Mouse (Mus musculus): Measurements from ENCODE around the gene Sox2. TPM values are rescaled to one million over a fixed set of nuclear protein-coding genes. Genes with fewer than 3 reads are reported as not detected.

Gene Sox2
- polyA plus RNA-seq, 1 experiment: not detected

- peaks cover 64% of the 10 kb centered on the region for H3K27me3 ChIP-seq (ENCODE audit: control insufficient read depth, insufficient read depth, low read length)
- 15% methylated on average over 6 of the region's 6 CpGs for WGBS
- peaks cover 8% of the 10 kb centered on the region for H3K4me1 ChIP-seq (ENCODE audit: control insufficient read depth, insufficient read depth, insufficient read length, low read length)
- H3K4me3 ChIP-seq (ENCODE audit: low read depth, low read length): no peak overlapping the region
- H3K36me3 ChIP-seq (ENCODE audit: control insufficient read depth, insufficient read depth, low read length): no peaks in the 10 kb centered on the region
- TF ChIP-seq POLR2A (IDR thresholded peaks at IDR 0.05; ENCODE audit: low read depth, low read length): no peak
- no peak for TF ChIP-seq CTCF (IDR thresholded peaks at IDR 0.05; ENCODE audit: extremely low read depth, insufficient read length, insufficient replicate concordance, low read depth, low read length)
- no peak overlapping the region for H3K27ac ChIP-seq (ENCODE audit: insufficient read depth, low read depth, low read length)
Measured at GRCm38 (mm10) chr3:34659861-34660260, 9.7 kb downstream of the Sox2 start.

DNA sequence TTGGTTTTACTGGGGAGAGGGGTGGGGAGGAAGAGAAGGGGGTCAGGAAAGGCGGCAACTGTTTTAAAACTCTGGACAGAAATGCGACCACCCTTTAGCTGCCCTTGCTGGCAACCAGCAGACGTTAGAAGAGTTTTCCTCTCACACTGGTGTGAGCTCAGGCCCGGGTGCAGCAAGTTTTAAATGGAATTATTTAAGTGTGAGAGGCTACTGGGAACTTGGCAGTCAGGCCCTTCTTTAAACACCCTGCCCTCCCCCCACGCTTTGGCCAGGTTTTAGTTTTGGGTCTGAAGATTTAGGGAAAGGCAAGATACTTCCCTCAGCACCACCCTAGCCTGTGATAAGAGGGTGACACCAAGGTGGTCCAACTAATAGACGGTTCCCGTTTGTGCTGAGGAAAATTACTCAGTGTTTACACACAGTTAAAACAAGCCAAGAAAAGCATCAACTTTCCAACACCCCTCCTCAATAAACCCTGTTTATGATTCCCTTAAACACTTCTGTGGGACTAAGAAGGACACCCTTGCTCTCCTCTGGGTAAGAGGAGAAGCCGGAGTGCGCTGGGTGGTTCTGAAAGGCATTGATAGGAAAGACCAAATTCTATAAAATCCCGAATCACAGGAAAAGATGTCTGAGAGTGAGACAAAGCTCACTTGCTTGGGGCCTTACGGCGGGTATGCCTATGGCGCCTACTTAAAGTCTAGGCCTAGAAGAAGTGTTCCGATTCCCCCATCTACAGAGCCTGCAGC, 10.5 kb downstream of the Sox2 start:
- H3K4me3 ChIP-seq (ENCODE audit: low read depth, low read length): no peak overlapping the region
- peaks cover 8% of the 10 kb centered on the region for H3K4me1 ChIP-seq (ENCODE audit: control insufficient read depth, insufficient read depth, insufficient read length, low read length)
- no peak overlapping the region for H3K27ac ChIP-seq (ENCODE audit: insufficient read depth, low read depth, low read length)
- H3K27me3 ChIP-seq (ENCODE audit: control insufficient read depth, insufficient read depth, low read length): peaks cover 62% of the 10 kb centered on the region
- no peaks in the 10 kb centered on the region for H3K36me3 ChIP-seq (ENCODE audit: control insufficient read depth, insufficient read depth, low read length)
- TF ChIP-seq CTCF (IDR thresholded peaks at IDR 0.05; ENCODE audit: extremely low read depth, insufficient read length, insufficient replicate concordance, low read depth, low read length) (no peak), POLR2A (IDR thresholded peaks at IDR 0.05; ENCODE audit: low read depth, low read length) (no peak)
- WGBS: 11% methylated on average over 14 of the region's 14 CpGs

GRCm38 (mm10) chr3:34661341-34662007, 11.3 kb downstream of the Sox2 start:
- Histone ChIP-seq H3K27ac (ENCODE audit: insufficient read depth, low read depth, low read length) (no peak overlapping the region), H3K27me3 (ENCODE audit: control insufficient read depth, insufficient read depth, low read length) (peaks cover 55% of the 10 kb centered on the region), H3K4me1 (ENCODE audit: control insufficient read depth, insufficient read depth, insufficient read length, low read length) (peaks cover 8% of the 10 kb centered on the region), H3K4me3 (ENCODE audit: low read depth, low read length) (no peak overlapping the region), H3K36me3 (ENCODE audit: control insufficient read depth, insufficient read depth, low read length) (no peaks in the 10 kb centered on the region)
- 6% methylated on average over 32 of the region's 32 CpGs for WGBS
- TF ChIP-seq POLR2A (IDR thresholded peaks at IDR 0.05; ENCODE audit: low read depth, low read length) (no peak), CTCF (IDR thresholded peaks at IDR 0.05; ENCODE audit: extremely low read depth, insufficient read length, insufficient replicate concordance, low read depth, low read length) (no peak)

GRCm38 (mm10) chr3:34662008-34662711, 12.0 kb downstream of the Sox2 start:
- Histone ChIP-seq H3K4me1 (ENCODE audit: control insufficient read depth, insufficient read depth, insufficient read length, low read length) (peaks cover 8% of the 10 kb centered on the region), H3K36me3 (ENCODE audit: control insufficient read depth, insufficient read depth, low read length) (no peaks in the 10 kb centered on the region), H3K4me3 (ENCODE audit: low read depth, low read length) (no peak overlapping the region), H3K27me3 (ENCODE audit: control insufficient read depth, insufficient read depth, low read length) (peaks cover 51% of the 10 kb centered on the region), H3K27ac (ENCODE audit: insufficient read depth, low read depth, low read length) (no peak overlapping the region)
- 8% methylated on average over 15 of the region's 15 CpGs for WGBS
- TF ChIP-seq POLR2A (IDR thresholded peaks at IDR 0.05; ENCODE audit: low read depth, low read length) (no peak), CTCF (IDR thresholded peaks at IDR 0.05; ENCODE audit: extremely low read depth, insufficient read length, insufficient replicate concordance, low read depth, low read length) (no peak)

GRCm38 (mm10) chr3:34662712-34663655, 12.8 kb downstream of the Sox2 start:
- Histone ChIP-seq H3K4me3 (ENCODE audit: low read depth, low read length) (no peak overlapping the region), H3K27me3 (ENCODE audit: control insufficient read depth, insufficient read depth, low read length) (peaks cover 45% of the 10 kb centered on the region), H3K27ac (ENCODE audit: insufficient read depth, low read depth, low read length) (no peak overlapping the region), H3K4me1 (ENCODE audit: control insufficient read depth, insufficient read depth, insufficient read length, low read length) (peaks cover 8% of the 10 kb centered on the region), H3K36me3 (ENCODE audit: control insufficient read depth, insufficient read depth, low read length) (no peaks in the 10 kb centered on the region)
- no peak for TF ChIP-seq POLR2A (IDR thresholded peaks at IDR 0.05; ENCODE audit: low read depth, low read length)
- WGBS: 4% methylated on average over 53 of the region's 53 CpGs

DNA sequence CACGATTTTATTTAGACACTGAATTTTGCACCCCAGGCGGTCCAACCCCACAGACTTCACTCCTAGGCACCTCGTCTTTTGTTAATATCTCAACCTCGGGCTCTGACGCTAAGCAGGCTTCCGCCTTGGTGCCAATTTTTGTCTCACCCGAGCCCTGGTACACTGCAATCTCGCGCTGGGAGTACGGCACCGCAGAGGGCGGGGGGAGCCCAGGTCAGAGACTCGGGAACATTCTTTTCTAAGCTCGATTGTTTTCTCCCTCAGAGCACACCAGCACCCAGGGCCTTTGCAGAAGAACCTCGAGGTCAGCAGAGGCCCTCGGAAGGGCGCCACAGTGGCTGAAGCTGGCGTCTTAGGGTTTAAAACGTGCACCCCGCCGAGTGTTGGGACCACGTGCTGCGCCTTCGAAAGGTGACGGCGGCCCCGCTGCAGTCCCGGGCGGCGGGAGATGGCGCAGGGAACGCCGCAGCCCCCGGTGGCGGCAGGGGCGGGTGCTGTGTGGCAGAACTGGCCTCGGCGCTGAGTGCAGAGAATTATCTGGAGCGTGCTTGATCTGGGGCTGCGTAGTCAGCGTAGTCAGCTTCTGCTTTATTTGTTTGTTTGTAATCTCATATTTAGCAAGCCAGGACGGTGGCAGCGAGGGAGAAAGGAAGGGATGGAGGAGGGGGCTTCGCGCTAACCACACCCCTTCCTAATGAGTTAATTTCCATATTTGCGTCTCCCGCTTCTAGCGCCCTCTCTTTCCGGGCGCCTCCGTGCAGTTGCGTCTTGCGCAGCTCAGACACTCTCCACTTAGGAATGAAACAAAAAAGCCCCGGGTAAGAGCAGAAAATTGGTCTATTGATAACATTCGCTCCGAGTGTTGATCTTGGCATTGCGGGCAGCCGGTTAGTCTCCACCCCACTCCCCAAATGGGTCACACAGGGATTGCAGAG, 13.8 kb downstream of the Sox2 start:
- Histone ChIP-seq H3K27me3 (ENCODE audit: control insufficient read depth, insufficient read depth, low read length) (peaks cover 41% of the 10 kb centered on the region), H3K4me3 (ENCODE audit: low read depth, low read length) (peak overlapping the region; percentile 32), H3K27ac (ENCODE audit: insufficient read depth, low read depth, low read length) (no peak overlapping the region), H3K36me3 (ENCODE audit: control insufficient read depth, insufficient read depth, low read length) (no peaks in the 10 kb centered on the region), H3K4me1 (ENCODE audit: control insufficient read depth, insufficient read depth, insufficient read length, low read length) (peaks cover 8% of the 10 kb centered on the region)
- TF ChIP-seq POLR2A (IDR thresholded peaks at IDR 0.05; ENCODE audit: low read depth, low read length) (no peak), CTCF (IDR thresholded peaks at IDR 0.05; ENCODE audit: extremely low read depth, insufficient read length, insufficient replicate concordance, low read depth, low read length) (no peak)
- 6% methylated on average over 58 of the region's 58 CpGs for WGBS

All from small intestine, adult 2 months (tissue).